Mouse (Mus musculus): ENCODE data around the gene Apba2.

The Apba2 gene

GRCm38 (mm10) chr7:64586571-64586970 is 85.1 kb downstream of the Apba2 start:
- no peak for DNase-seq (ENCODE audit: low spot score in 2 of 2)

GRCm38 (mm10) chr7:64588636-64589389 is 87.3 kb downstream of the Apba2 start:
- DNase-seq (ENCODE audit: low spot score in 2 of 2), result no peak

GRCm38 (mm10) chr7:64595256-64595655 is 93.8 kb downstream of the Apba2 start:
- DNase-seq (ENCODE audit: low spot score in 2 of 2), result no peak

GRCm38 (mm10) chr7:64596652-64597051 is 95.1 kb downstream of the Apba2 start:
- no peak for DNase-seq (ENCODE audit: low spot score in 2 of 2)

GRCm38 (mm10) chr7:64609866-64610265 is 108.4 kb downstream of the Apba2 start:
- no peak for DNase-seq (ENCODE audit: low spot score in 2 of 2)

GRCm38 (mm10) chr7:64610875-64611274 is 109.4 kb downstream of the Apba2 start:
- no peak for DNase-seq (ENCODE audit: low spot score in 2 of 2)

GRCm38 (mm10) chr7:64619261-64619660 is 117.8 kb downstream of the Apba2 start:
- DNase-seq (ENCODE audit: low spot score in 2 of 2), result no peak

- DNase-seq (ENCODE audit: low spot score in 2 of 2), result no peak
Observed at GRCm38 (mm10) chr7:64626494-64626893, 125.0 kb downstream of the Apba2 start.

GRCm38 (mm10) chr7:64627972-64628655 is 126.6 kb downstream of the Apba2 start:
- no peak for DNase-seq (ENCODE audit: low spot score in 2 of 2)

- DNase-seq (ENCODE audit: low spot score in 2 of 2), result no peak
Observed at GRCm38 (mm10) chr7:64630697-64631096, 129.2 kb downstream of the Apba2 start.

- no peak for DNase-seq (ENCODE audit: low spot score in 2 of 2)
Observed at GRCm38 (mm10) chr7:64631131-64631530, 129.6 kb downstream of the Apba2 start.

GRCm38 (mm10) chr7:64631781-64632351 is 130.4 kb downstream of the Apba2 start:
- no peak for DNase-seq (ENCODE audit: low spot score in 2 of 2)

- no peak for DNase-seq (ENCODE audit: low spot score in 2 of 2)
Observed at GRCm38 (mm10) chr7:64633182-64633581, 131.7 kb downstream of the Apba2 start.

GRCm38 (mm10) chr7:64633916-64634315 is 132.4 kb downstream of the Apba2 start:
- DNase-seq (ENCODE audit: low spot score in 2 of 2), result no peak

GRCm38 (mm10) chr7:64634482-64634881 is 133.0 kb downstream of the Apba2 start:
- no peak for DNase-seq (ENCODE audit: low spot score in 2 of 2)

GRCm38 (mm10) chr7:64638922-64639321 is 137.4 kb downstream of the Apba2 start:
- DNase-seq (ENCODE audit: low spot score in 2 of 2), result no peak

- no peak for DNase-seq (ENCODE audit: low spot score in 2 of 2)
Observed at GRCm38 (mm10) chr7:64640651-64641050, 139.1 kb downstream of the Apba2 start.

- DNase-seq (ENCODE audit: low spot score in 2 of 2), result no peak
Observed at GRCm38 (mm10) chr7:64642903-64643302, 141.4 kb downstream of the Apba2 start.

- no peak for DNase-seq (ENCODE audit: low spot score in 2 of 2)
Observed at GRCm38 (mm10) chr7:64645458-64645857, 144.0 kb downstream of the Apba2 start.

GRCm38 (mm10) chr7:64646046-64646445 is 144.5 kb downstream of the Apba2 start:
- no peak for DNase-seq (ENCODE audit: low spot score in 2 of 2)

- no peak for DNase-seq (ENCODE audit: low spot score in 2 of 2)
Observed at GRCm38 (mm10) chr7:64648947-64649607, 147.6 kb downstream of the Apba2 start.

- no peak for DNase-seq (ENCODE audit: low spot score in 2 of 2)
Observed at GRCm38 (mm10) chr7:64651963-64652362, 150.5 kb downstream of the Apba2 start.
